Mouse (Mus musculus): ENCODE data around the gene Kank1.

- no peak for TF ChIP-seq GATA1 (IDR thresholded peaks at IDR 0.05; ENCODE audit: low read length)
- no peak for TF ChIP-seq TAL1 (IDR thresholded peaks at IDR 0.05; ENCODE audit: low read length)
Measured at GRCm38 (mm10) chr19:25344371-25344770, 107.6 kb downstream of the Kank1 start.
